Mouse (Mus musculus) retina, postnatal 7 days (tissue): ENCODE data around the gene 2210017I01Rik.

Source experiments
- DNase-seq: peaks from one replicate; pipeline ENCODE4 v3.0.0-alpha.2; 2012; ENCODE audit warnings: low read depth, low spot score

Gene 2210017I01Rik

GRCm38 (mm10) chr3:92607392-92607791, at the start of gene 2210017I01Rik:
2210017I01Rik (minus strand) TSS chr3:92607492.
- no peak for DNase-seq

- no peak for DNase-seq
Measured at GRCm38 (mm10) chr3:92656826-92657225, 49.5 kb upstream of the 2210017I01Rik start, which contains the start of gene Lce1b. Lce1b (minus strand) TSS chr3:92656926.

- DNase-seq: no peak
Measured at GRCm38 (mm10) chr3:92648207-92648606, 40.9 kb upstream of the 2210017I01Rik start, which contains the start of gene Lce1a1. Lce1a1 (minus strand) TSS chr3:92648307.

- DNase-seq: no peak
Measured at GRCm38 (mm10) chr3:92639854-92640253, 32.6 kb upstream of the 2210017I01Rik start.

GRCm38 (mm10) chr3:92638653-92638991, 31.3 kb upstream of the 2210017I01Rik start:
- DNase-seq: no peak

- no peak for DNase-seq
Measured at GRCm38 (mm10) chr3:92637745-92638652, 30.7 kb upstream of the 2210017I01Rik start.

GRCm38 (mm10) chr3:92621560-92621959, 14.3 kb upstream of the 2210017I01Rik start, which contains the start of gene Lce6a:
Lce6a (minus strand) TSS chr3:92621660.
- no peak for DNase-seq

GRCm38 (mm10) chr3:92609804-92610203, 2.5 kb upstream of the 2210017I01Rik start:
- DNase-seq: no peak

- no peak for DNase-seq
Measured at GRCm38 (mm10) chr3:92602169-92602568, 5.1 kb downstream of the 2210017I01Rik start.

- DNase-seq: no peak
Measured at GRCm38 (mm10) chr3:92600456-92600855, 6.8 kb downstream of the 2210017I01Rik start.

GRCm38 (mm10) chr3:92599973-92600372, 7.3 kb downstream of the 2210017I01Rik start:
- DNase-seq: no peak

- no peak for DNase-seq
Measured at GRCm38 (mm10) chr3:92598429-92598828, 8.9 kb downstream of the 2210017I01Rik start.

- DNase-seq: no peak
Measured at GRCm38 (mm10) chr3:92588858-92589257, 18.4 kb downstream of the 2210017I01Rik start, which contains the start of gene Smcp. Smcp (minus strand) TSS chr3:92588997.

- no peak for DNase-seq
Measured at GRCm38 (mm10) chr3:92587190-92587589, 20.1 kb downstream of the 2210017I01Rik start.

GRCm38 (mm10) chr3:92585055-92585454, 22.2 kb downstream of the 2210017I01Rik start:
- no peak for DNase-seq

- DNase-seq: no peak
Measured at GRCm38 (mm10) chr3:92583164-92583826, 24.0 kb downstream of the 2210017I01Rik start.

- no peak for DNase-seq
Measured at GRCm38 (mm10) chr3:92579508-92579907, 27.8 kb downstream of the 2210017I01Rik start.

GRCm38 (mm10) chr3:92578652-92579413, 28.5 kb downstream of the 2210017I01Rik start:
- DNase-seq: no peak

GRCm38 (mm10) chr3:92573449-92574041, 33.7 kb downstream of the 2210017I01Rik start, which contains the start of gene Ivl:
Ivl (minus strand) TSS chr3:92573735.
- no peak for DNase-seq

GRCm38 (mm10) chr3:92572514-92573155, 34.7 kb downstream of the 2210017I01Rik start:
- DNase-seq: no peak

- no peak for DNase-seq
Measured at GRCm38 (mm10) chr3:92568752-92569151, 38.5 kb downstream of the 2210017I01Rik start.
